Mouse (Mus musculus) cerebellum, adult 2 months (tissue): ENCODE measurements around the gene Cdk17. TPM values are rescaled to one million over a fixed set of nuclear protein-coding genes. Genes with fewer than 3 reads are reported as not detected.

Experiments used
- DNase-seq, 2 experiments: peaks; one replicate each; pipeline ENCODE4 v3.0.0; 2021
- H3K27ac ChIP-seq: fragments of 200-500 bp; 2 replicates; pipeline ENCODE4 v1.5.1; 2012; ENCODE audit warnings: low read length, control low read depth, inconsistent platforms; ENCODE audit not compliant: insufficient read depth
- H3K27me3 ChIP-seq: fragments of 200-500 bp; 2 replicates; pipeline ENCODE4 v1.6.1; 2012; ENCODE audit warnings: inconsistent platforms, mild to moderate bottlenecking, low read length, moderate library complexity; ENCODE audit not compliant: control insufficient read depth, insufficient read depth
- H3K4me1 ChIP-seq: fragments of 200-500 bp; 2 replicates; pipeline ENCODE4 v1.6.1; 2011; ENCODE audit warnings: low read length; ENCODE audit not compliant: control insufficient read depth, insufficient read depth
- H3K4me3 ChIP-seq: fragments of 200-500 bp; replicated peaks from 2 replicates; pipeline ENCODE3; 2011; ENCODE audit warnings: mild to moderate bottlenecking, low read depth, low read length, control low read depth; ENCODE audit not compliant: insufficient read depth
- CTCF ChIP-seq: fragments of 200-500 bp; IDR thresholded peaks from 2 replicates; pipeline ENCODE4 v1.5.1; 2011; ENCODE audit warnings: low read depth, mild to moderate bottlenecking, control low read depth, low read length, moderate library complexity, borderline replicate concordance; ENCODE audit not compliant: insufficient read depth
- POLR2A ChIP-seq: fragments of 200-500 bp; IDR thresholded peaks from 2 replicates; pipeline ENCODE4 v1.6.1; 2011; ENCODE audit warnings: low read length, control low read depth, borderline replicate concordance; ENCODE audit not compliant: insufficient read depth
- WGBS: fragments of 180-500 bp; shearing (Covaris S2); methylation state at CpG from one replicate; pipeline ENCODE4 v1.1.7; 2018; 5-methylcytosine and 5-hydroxymethylcytosine counted together
- polyA plus RNA-seq: library from polyadenylated mRNA; depleted of rRNA; stranded (reverse); fragments of >200 nt; gene quantifications from 2 replicates; pipeline ENCODE4 v1.2.3, GENCODE M21; 2012; rRNA removed

Cdk17 gene
- polyA plus RNA-seq, 1 experiment = 63.1 TPM

- peak in 1 of 2 experiments; percentile 15 for DNase-seq
These were observed 148.7 kb downstream of the Cdk17 start for GRCm38 (mm10) chr10:93309131-93309933.

DNA sequence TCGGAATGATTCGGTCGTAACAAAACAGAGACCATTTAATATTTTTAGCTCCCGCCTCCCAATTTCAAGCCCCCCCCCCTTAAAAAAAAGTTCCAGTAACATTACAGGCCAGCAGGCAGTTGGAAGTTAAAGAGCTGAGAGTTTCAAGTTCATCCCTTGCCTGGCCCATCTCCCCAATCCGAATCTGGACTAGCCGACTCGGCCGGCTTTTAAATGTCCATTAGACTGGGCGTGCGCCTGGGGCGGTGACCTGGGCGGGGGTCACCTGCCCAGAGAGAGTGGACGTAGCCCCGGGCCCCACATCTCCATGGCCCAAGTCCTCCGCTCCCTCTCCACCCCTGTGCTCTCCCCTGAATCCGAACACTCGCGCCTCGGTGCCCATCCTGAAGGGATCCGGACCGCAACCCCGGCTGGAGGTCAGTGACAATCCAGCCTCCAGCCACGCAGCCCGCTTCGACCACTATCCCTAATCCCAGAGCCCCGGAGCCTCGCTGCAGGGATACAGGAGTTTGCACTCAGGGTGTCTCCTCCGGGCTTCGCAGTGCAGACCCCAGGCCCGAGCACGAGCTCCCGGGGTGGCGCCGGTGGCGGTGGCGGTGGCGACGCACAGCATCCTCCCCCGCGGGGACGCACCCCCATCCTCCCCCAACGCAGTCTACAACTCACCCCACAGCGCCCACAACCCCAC is 149.4 kb downstream of the Cdk17 start:
- TF ChIP-seq CTCF = no peak
- TF ChIP-seq POLR2A = no peak
- DNase-seq = peak; percentile 21 to 40
- peak overlapping the region; percentile 73 for H3K4me3 ChIP-seq
- no peaks in the 10 kb centered on the region for H3K4me1 ChIP-seq
- H3K27ac ChIP-seq = no peak overlapping the region
- WGBS = under 1% methylated on average over 43 of the region's 43 CpGs
- H3K27me3 ChIP-seq = peaks cover 4% of the 10 kb centered on the region; the same call in 1 of the 2 replicates

More at GRCm38 (mm10) chr10:93309131-93309933, 148.7 kb downstream of the Cdk17 start:
- H3K27ac ChIP-seq = no peak overlapping the region
- 4% methylated on average over 22 of the region's 23 CpGs for WGBS
- H3K4me3 ChIP-seq = peak overlapping the region; percentile 73
- TF ChIP-seq CTCF (no peak), POLR2A (no peak)
- no peaks in the 10 kb centered on the region for H3K4me1 ChIP-seq
- peaks cover 4% of the 10 kb centered on the region; the same call in 1 of the 2 replicates for H3K27me3 ChIP-seq

DNA sequence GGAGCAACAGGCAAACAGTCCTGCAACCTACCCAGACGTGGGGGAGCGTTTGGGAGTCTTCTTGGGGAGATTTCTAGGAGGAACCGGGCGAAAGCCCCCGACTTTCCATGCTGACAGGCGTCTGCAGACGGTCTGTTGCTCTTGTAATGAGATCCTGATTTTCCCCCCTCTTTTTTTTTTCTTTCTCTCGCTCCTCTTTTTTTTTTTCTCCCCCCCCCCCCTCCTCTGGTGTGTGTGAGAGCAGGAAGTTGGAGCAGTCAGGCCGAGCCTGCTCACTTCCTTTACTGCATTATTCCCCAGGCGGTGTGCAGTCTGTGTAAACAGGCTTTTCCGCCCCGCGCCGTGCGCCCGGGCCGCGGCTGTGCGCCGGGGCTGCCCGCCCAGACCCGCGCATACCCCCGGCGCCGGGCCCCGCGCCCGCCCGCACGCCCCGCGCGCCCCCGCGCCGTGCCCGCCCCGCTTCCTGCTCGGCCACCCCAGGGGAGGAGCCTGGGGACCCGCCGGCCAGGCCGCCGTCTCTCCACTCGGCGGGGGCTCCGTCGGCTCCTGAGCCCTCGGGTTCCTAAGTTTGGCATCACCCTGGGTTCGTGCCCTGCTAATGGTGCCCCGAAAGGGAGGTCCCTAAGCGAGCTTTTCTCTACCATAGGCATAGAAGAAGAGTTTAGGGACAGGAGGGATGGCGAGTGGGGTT is 150.2 kb downstream of the Cdk17 start, which contains the start of gene Elk3:
Gene Elk3, minus strand, starts transcription at position 415 of the 691 bp plus-strand sequence.
- H3K27ac ChIP-seq = no peak within 1 kb of the TSS
- peak in 1 of 2 experiments; percentile 15 for DNase-seq
- WGBS = 2% methylated on average over 52 of the region's 53 CpGs
- H3K4me1 ChIP-seq = no peaks in the 10 kb centered on the region
- H3K27me3 ChIP-seq = peaks cover 4% of the 10 kb centered on the region; the same call in 1 of the 2 replicates
- H3K4me3 ChIP-seq = peak within 1 kb of the TSS; percentile 73
- no peak for TF ChIP-seq CTCF
- no peak for TF ChIP-seq POLR2A

- Histone ChIP-seq H3K27ac (no peak overlapping the region), H3K4me3 (no peak overlapping the region), H3K27me3 (peaks cover 4% of the 10 kb centered on the region; the same call in 1 of the 2 replicates), H3K4me1 (no peaks in the 10 kb centered on the region)
- WGBS = 24% methylated on average over 4 of the region's 4 CpGs
- no peak for TF ChIP-seq POLR2A
- TF ChIP-seq CTCF = no peak
- DNase-seq = no peak
These were observed 150.9 kb downstream of the Cdk17 start for GRCm38 (mm10) chr10:93311576-93311975.

Other genes with a start within 250 kb of the Cdk17 start
- gene Cfap54, start 79.3 kb upstream of the Cdk17 start, polyA plus RNA-seq = 0.95 and 1.00 TPM in 2 replicates
- 5.7 and 5.9 TPM in 2 replicates for gene Elk3, start 150.3 kb downstream of the Cdk17 start, polyA plus RNA-seq